Mouse (Mus musculus) G1E (cell line): ENCODE results near the gene Tubb3.

Experiments
- CTCF ChIP-seq: IDR thresholded peaks from 2 replicates; pipeline ENCODE4 v1.5.1; 2012; ENCODE audit warnings: low read depth, low read length, inconsistent platforms, mixed read lengths
- GATA2 ChIP-seq: IDR thresholded peaks from 2 replicates; pipeline ENCODE4 v1.6.1; 2012; ENCODE audit warnings: low read depth, low read length, inconsistent platforms, borderline replicate concordance
- POLR2AphosphoS5 ChIP-seq: IDR thresholded peaks from 2 replicates; pipeline ENCODE4 v1.6.1; 2012; ENCODE audit warnings: low read depth, low read length, inconsistent platforms; ENCODE audit not compliant: insufficient replicate concordance

GRCm38 (mm10) chr8:123445981-123446380 is 34.8 kb downstream of the Tubb3 start:
- no peak for TF ChIP-seq CTCF
- no peak for TF ChIP-seq GATA2
- TF ChIP-seq POLR2AphosphoS5, result no peak
